Comparison of ENCODE assay signal across 10 mouse cellular contexts in genomic region chr5:111892956-111893355, GRCm38 (mm10).
DNase-seq lines count a peak whose midpoint lies in the region; ATAC-seq and TF ChIP-seq lines count a peak whose summit lies in the region.
"Had no signal": no experiment of that assay in that cellular context is flagged by ENCODE, and none has a peak within 500 bp of the region (broad histone marks: within the 10 kb centered on the region; RNA-seq: fewer than 3 reads in every experiment).

No protein-coding gene starts in this region.

- no peak overlapping the region for H3K4me3 ChIP-seq in lung, embryonic 16.5 days (ENCODE audit: low read length)
- H3K4me3 ChIP-seq in lung, postnatal 0 days (ENCODE audit: low read depth, low read length), result no peak overlapping the region
- no peak overlapping the region for H3K4me3 ChIP-seq in embryonic facial prominence, embryonic 13.5 days
- no peak overlapping the region for H3K4me3 ChIP-seq in hindbrain, embryonic 14.5 days (replicated peaks; ENCODE audit: low read length)
- H3K4me3 ChIP-seq: heart, embryonic 10.5 days had no signal

- no peak overlapping the region for H3K4me2 ChIP-seq in lung, embryonic 16.5 days (ENCODE audit: low read depth, low read length)
- H3K4me2 ChIP-seq in lung, postnatal 0 days (replicated peaks; ENCODE audit: low read depth, low read length), result no peak overlapping the region
- H3K4me2 ChIP-seq in embryonic facial prominence, embryonic 13.5 days, result no peak overlapping the region
- no peak overlapping the region for H3K4me2 ChIP-seq in hindbrain, embryonic 14.5 days (replicated peaks)

- TF ChIP-seq EP300 in lung, postnatal 0 days (IDR thresholded peaks at IDR 0.05), result no peak

- no peak for ATAC-seq in lung, embryonic 16.5 days (ENCODE audit: low read depth)
- no peak for ATAC-seq in lung, postnatal 0 days
- no peak for ATAC-seq in embryonic facial prominence, embryonic 13.5 days (ENCODE audit: insufficient number of reproducible peaks, insufficient read depth, low FRiP score, low TSS enrichment, low read depth)
- ATAC-seq in hindbrain, embryonic 14.5 days (ENCODE audit: low FRiP score), result no peak

- no peaks in the 10 kb centered on the region for H3K27me3 ChIP-seq in lung, embryonic 16.5 days (ENCODE audit: control insufficient read depth, insufficient read depth, low read depth, low read length)
- no peaks in the 10 kb centered on the region for H3K27me3 ChIP-seq in lung, postnatal 0 days (replicated peaks; ENCODE audit: insufficient read depth, low read length)
- H3K27me3 ChIP-seq in embryonic facial prominence, embryonic 13.5 days, result no peaks in the 10 kb centered on the region
- H3K27me3 ChIP-seq in hindbrain, embryonic 14.5 days (ENCODE audit: control insufficient read depth, insufficient read depth, low read length), result no peaks in the 10 kb centered on the region

- peaks cover 31% of the 10 kb centered on the region for H3K4me1 ChIP-seq in lung, embryonic 16.5 days (replicated peaks; ENCODE audit: control insufficient read depth, insufficient read depth, low read length)
- peaks cover 7% of the 10 kb centered on the region; the same call in 1 of the 2 replicates for H3K4me1 ChIP-seq in lung, postnatal 0 days (ENCODE audit: insufficient read depth, low read depth, low read length)
- peaks cover 75% of the 10 kb centered on the region for H3K4me1 ChIP-seq in embryonic facial prominence, embryonic 13.5 days
- peaks cover 34% of the 10 kb centered on the region for H3K4me1 ChIP-seq in hindbrain, embryonic 14.5 days (replicated peaks; ENCODE audit: control insufficient read depth, insufficient read depth, low read length)

- H3K9ac ChIP-seq in lung, embryonic 16.5 days (ENCODE audit: low read length), result no peak overlapping the region
- H3K9ac ChIP-seq in lung, postnatal 0 days (replicated peaks; ENCODE audit: low read depth), result no peak overlapping the region
- H3K9ac ChIP-seq in embryonic facial prominence, embryonic 13.5 days, result no peak overlapping the region
- H3K9ac ChIP-seq in hindbrain, embryonic 14.5 days, result no peak overlapping the region

- H3K36me3 ChIP-seq in lung, embryonic 16.5 days (ENCODE audit: control insufficient read depth, insufficient read depth, low read length), result no peaks in the 10 kb centered on the region
- no peaks in the 10 kb centered on the region for H3K36me3 ChIP-seq in lung, postnatal 0 days (ENCODE audit: insufficient read depth, low read length)
- H3K36me3 ChIP-seq in embryonic facial prominence, embryonic 13.5 days, result no peaks in the 10 kb centered on the region
- H3K36me3 ChIP-seq in hindbrain, embryonic 14.5 days (replicated peaks; ENCODE audit: control insufficient read depth, insufficient read depth), result no peaks in the 10 kb centered on the region
- H3K36me3 ChIP-seq: heart, embryonic 10.5 days had no signal

- H3K9me3 ChIP-seq in lung, embryonic 16.5 days (ENCODE audit: control insufficient read depth, low read length), result no peaks in the 10 kb centered on the region
- H3K9me3 ChIP-seq in lung, postnatal 0 days (ENCODE audit: low read length), result no peaks in the 10 kb centered on the region
- no peaks in the 10 kb centered on the region for H3K9me3 ChIP-seq in embryonic facial prominence, embryonic 13.5 days
- H3K9me3 ChIP-seq in hindbrain, embryonic 14.5 days (ENCODE audit: control insufficient read depth, low read length), result no peaks in the 10 kb centered on the region
- H3K9me3 ChIP-seq: heart, embryonic 10.5 days had no signal

- peak overlapping the region; percentile 33; the same call in 1 of the 2 replicates for H3K27ac ChIP-seq in lung, embryonic 16.5 days (ENCODE audit: low read length)
- H3K27ac ChIP-seq in lung, postnatal 0 days (ENCODE audit: low read length), result no peak overlapping the region
- H3K27ac ChIP-seq in embryonic facial prominence, embryonic 13.5 days, result peak overlapping the region; percentile 98
- peak overlapping the region; percentile 14; the same call in 1 of the 2 replicates for H3K27ac ChIP-seq in hindbrain, embryonic 14.5 days
- H3K27ac ChIP-seq: kidney, postnatal 0 days had no signal

- DNase-seq in lung, postnatal 0 days (ENCODE audit: low spot score), result no peak
- DNase-seq in hindbrain, embryonic 14.5 days (ENCODE audit: low spot score), result no peak
- DNase-seq in thymus, adult 18-20 months, result peak; percentile 34 to 61
- DNase-seq in spleen, postnatal 14 days (ENCODE audit: low spot score in 2 of 2), result no peak
- no peak for DNase-seq in layer of hippocampus, adult 18-20 months (ENCODE audit: low spot score in 2 of 2)
- DNase-seq in lung, postnatal 14 days, result no peak

- WGBS in lung, embryonic 16.5 days, result 32% methylated on average over 3 of the region's 3 CpGs
- WGBS in lung, postnatal 0 days, result 26% methylated on average over 3 of the region's 3 CpGs
- WGBS in embryonic facial prominence, embryonic 13.5 days, result 56% methylated on average over 3 of the region's 3 CpGs
- 34% methylated on average over 3 of the region's 3 CpGs for WGBS in hindbrain, embryonic 14.5 days

- TF ChIP-seq CTCF in lung, postnatal 0 days (IDR thresholded peaks at IDR 0.05), result no peak

Comparison
In these comparisons a context has a peak if more than half of its experiments do, and no peak if none do; other contexts are left out.
1. DNase-seq: peak in thymus, adult 18-20 months (2 of 2); none in lung, postnatal 0 days (single experiment), hindbrain, embryonic 14.5 days (single experiment), spleen, postnatal 14 days (0 of 2), layer of hippocampus, adult 18-20 months (0 of 2) and lung, postnatal 14 days (single experiment).